Mouse (Mus musculus): ENCODE data around the gene Pcdh11x. TPM values are rescaled to one million over a fixed set of nuclear protein-coding genes. Genes with fewer than 3 reads are reported as not detected.

Pcdh11x gene
- total and polyA plus RNA-seq, 3 experiments: not detected

- no peaks in the 10 kb centered on the region for H3K9me3 ChIP-seq (replicated peaks; ENCODE audit: insufficient read depth, low read length)
Observed at GRCm38 (mm10) chrX:120260089-120260488, 30.0 kb upstream of the Pcdh11x start.

GRCm38 (mm10) chrX:120285522-120285921 lies 4.5 kb upstream of the Pcdh11x start:
- Histone ChIP-seq H3K79me2 (ENCODE audit: control insufficient read depth, insufficient read depth, low read length, poor library complexity) (no peaks in the 10 kb centered on the region), H3K27ac (ENCODE audit: control insufficient read depth, low read depth, low read length) (no peak overlapping the region), H3K36me3 (ENCODE audit: control insufficient read depth in 1 of 2, insufficient read depth in 2 of 2, low read length in 2 of 2) (no peaks in the 10 kb centered on the region), H3K4me1 (ENCODE audit: control insufficient read depth in 1 of 2, insufficient read depth in 2 of 2, low read length in 2 of 2) (peaks cover 0 to 2% of the 10 kb centered on the region in 2 experiments; a peak in 1 of 4 replicates), H3K9me3 (replicated peaks; ENCODE audit: insufficient read depth, low read length) (no peaks in the 10 kb centered on the region), H3K9ac (ENCODE audit: control insufficient read depth, low read depth, low read length, poor library complexity, severe bottlenecking) (no peak overlapping the region), H3K27me3 (ENCODE audit: control insufficient read depth in 1 of 2, insufficient read depth in 2 of 2, low read length in 2 of 2) (no peaks in the 10 kb centered on the region), H3K4me3 (ENCODE audit: control insufficient read depth in 1 of 2, insufficient read depth in 1 of 2, low read depth in 2 of 2, low read length in 2 of 2) (peak overlapping the region in 1 of 2 experiments; percentile 40; a peak in 1 of 4 replicates)
- DNase-seq (ENCODE audit: low read depth, low spot score): peak; percentile 67
- TF ChIP-seq UBTF (IDR thresholded peaks at IDR 0.05; ENCODE audit: borderline replicate concordance, insufficient read depth, low read depth, low read length) (no peak), TBP (IDR thresholded peaks at IDR 0.05; ENCODE audit: low read depth, low read length) (no peak), MEF2A (IDR thresholded peaks at IDR 0.05; ENCODE audit: extremely low read depth, insufficient replicate concordance, low read depth, low read length, poor library complexity, severe bottlenecking) (no peak), POLR2A (IDR thresholded peaks at IDR 0.05; ENCODE audit: control insufficient read depth in 1 of 2, insufficient read depth in 1 of 2, low read depth in 1 of 2, low read length in 2 of 2, poor library complexity in 1 of 2) (no peak), TAL1 (IDR thresholded peaks at IDR 0.05; ENCODE audit: low read length) (no peak), MAX (IDR thresholded peaks at IDR 0.05; ENCODE audit: low read length) (no peak), MAZ (IDR thresholded peaks at IDR 0.05; ENCODE audit: low read depth, low read length) (no peak), TCF12 (IDR thresholded peaks at IDR 0.05; ENCODE audit: low read depth, low read length) (no peak), HCFC1 (IDR thresholded peaks at IDR 0.05; ENCODE audit: low read depth, low read length) (no peak), ZKSCAN1 (IDR thresholded peaks at IDR 0.05; ENCODE audit: low read depth, low read length) (no peak), USF2 (IDR thresholded peaks at IDR 0.05; ENCODE audit: borderline replicate concordance in 1 of 2, insufficient read depth in 1 of 2, low read depth in 1 of 2, low read length in 2 of 2) (no peak), ZC3H11A (IDR thresholded peaks at IDR 0.05; ENCODE audit: low read depth, low read length) (peak; percentile 79), RAD21 (IDR thresholded peaks at IDR 0.05; ENCODE audit: low read depth, low read length) (peak; percentile 88), BHLHE40 (IDR thresholded peaks at IDR 0.05; ENCODE audit: borderline replicate concordance, low read depth, low read length) (peak; percentile 46; the same call in 1 of the 2 replicates), CHD2 (IDR thresholded peaks at IDR 0.05; ENCODE audit: low read length) (peak; percentile 56), MXI1 (IDR thresholded peaks at IDR 0.05; ENCODE audit: low read depth, low read length) (no peak), JUND (IDR thresholded peaks at IDR 0.05; ENCODE audit: low read depth, low read length) (no peak), CTCF (IDR thresholded peaks at IDR 0.05 in 2 of 3, conservative IDR thresholded peaks at IDR 0.05 in 1 of 3; ENCODE audit: control insufficient read depth in 1 of 3, insufficient read depth in 1 of 3, low read depth in 2 of 3, low read length in 3 of 3, poor library complexity in 1 of 3, severe bottlenecking in 1 of 3) (peak in 1 of 3 experiments; percentile 69; a peak in 2 of 6 replicates), POLR2AphosphoS2 (IDR thresholded peaks at IDR 0.05; ENCODE audit: low read length) (no peak), MAFK (IDR thresholded peaks at IDR 0.05; ENCODE audit: borderline replicate concordance, low read depth, low read length) (no peak), RCOR1 (IDR thresholded peaks at IDR 0.05; ENCODE audit: low read depth, low read length) (no peak), SMC3 (IDR thresholded peaks at IDR 0.05; ENCODE audit: low read depth, low read length) (peak; percentile 82), MYB (IDR thresholded peaks at IDR 0.05; ENCODE audit: low read depth, low read length) (no peak), EP300 (IDR thresholded peaks at IDR 0.05; ENCODE audit: low read depth in 1 of 2, low read length in 2 of 2) (no peak), GABPA (IDR thresholded peaks at IDR 0.05; ENCODE audit: low read depth, low read length) (no peak), USF1 (IDR thresholded peaks at IDR 0.05; ENCODE audit: low read depth, low read length) (no peak), KAT2A (conservative IDR thresholded peaks at IDR 0.05; ENCODE audit: low read depth, low read length) (no peak)

More at GRCm38 (mm10) chrX:120260089-120260488, 30.0 kb upstream of the Pcdh11x start:
- Histone ChIP-seq H3K27me3 (ENCODE audit: control insufficient read depth in 1 of 2, insufficient read depth in 2 of 2, low read length in 2 of 2) (no peaks in the 10 kb centered on the region), H3K79me2 (ENCODE audit: control insufficient read depth, insufficient read depth, low read length, poor library complexity) (no peaks in the 10 kb centered on the region), H3K27ac (ENCODE audit: control insufficient read depth, low read depth, low read length) (no peak overlapping the region), H3K36me3 (ENCODE audit: control insufficient read depth in 1 of 2, insufficient read depth in 2 of 2, low read length in 2 of 2) (no peaks in the 10 kb centered on the region), H3K9ac (ENCODE audit: control insufficient read depth, low read depth, low read length, poor library complexity, severe bottlenecking) (no peak overlapping the region), H3K4me3 (ENCODE audit: control insufficient read depth in 1 of 2, insufficient read depth in 1 of 2, low read depth in 2 of 2, low read length in 2 of 2) (no peak overlapping the region), H3K4me1 (ENCODE audit: control insufficient read depth in 1 of 2, insufficient read depth in 2 of 2, low read length in 2 of 2) (no peaks in the 10 kb centered on the region)
- TF ChIP-seq MXI1 (IDR thresholded peaks at IDR 0.05; ENCODE audit: low read depth, low read length): no peak
- TF ChIP-seq TAL1 (IDR thresholded peaks at IDR 0.05; ENCODE audit: low read length): peak; percentile 31; the same call in 1 of the 2 replicates
- no peak for TF ChIP-seq GABPA (IDR thresholded peaks at IDR 0.05; ENCODE audit: low read depth, low read length)
- peak; percentile 56 to 57; a peak in 3 of 4 replicates for TF ChIP-seq EP300 (IDR thresholded peaks at IDR 0.05; ENCODE audit: low read depth in 1 of 2, low read length in 2 of 2)
- TF ChIP-seq RCOR1 (IDR thresholded peaks at IDR 0.05; ENCODE audit: low read depth, low read length): no peak
- peak; percentile 61; the same call in 1 of the 2 replicates for TF ChIP-seq USF1 (IDR thresholded peaks at IDR 0.05; ENCODE audit: low read depth, low read length)
- no peak for TF ChIP-seq NRF1 (IDR thresholded peaks at IDR 0.05; ENCODE audit: insufficient read depth, low read depth, low read length, poor library complexity, severe bottlenecking)
- TF ChIP-seq ETS1 (IDR thresholded peaks at IDR 0.05; ENCODE audit: low read depth, low read length): peak; percentile 36; the same call in 1 of the 2 replicates
- no peak for TF ChIP-seq MAFK (IDR thresholded peaks at IDR 0.05; ENCODE audit: borderline replicate concordance, low read depth, low read length)
- 0 out of 2 replicates have a peak, but pooled peaks have one; percentile 30 for TF ChIP-seq GATA1 (IDR thresholded peaks at IDR 0.05; ENCODE audit: low read depth, low read length)
- TF ChIP-seq TCF12 (IDR thresholded peaks at IDR 0.05; ENCODE audit: low read depth, low read length): peak; percentile 72; the same call in 1 of the 2 replicates
- TF ChIP-seq ZNF384 (IDR thresholded peaks at IDR 0.05; ENCODE audit: low read depth, low read length): no peak
- TF ChIP-seq ZC3H11A (IDR thresholded peaks at IDR 0.05; ENCODE audit: low read depth, low read length): no peak
- TF ChIP-seq HCFC1 (IDR thresholded peaks at IDR 0.05; ENCODE audit: low read depth, low read length): no peak
- peak; percentile 63 for DNase-seq (ENCODE audit: low read depth, low spot score)
